Mouse (Mus musculus): ENCODE results near the gene Gmpr.

Gene Gmpr

GRCm38 (mm10) chr13:45599831-45600230 lies 92.6 kb downstream of the Gmpr start:
- no peak for DNase-seq (ENCODE audit: low read depth in 2 of 2, low spot score in 2 of 2)

- no peak for DNase-seq (ENCODE audit: low read depth in 2 of 2, low spot score in 2 of 2)
Observed at GRCm38 (mm10) chr13:45600443-45600842, 93.2 kb downstream of the Gmpr start.
